Mouse (Mus musculus) kidney, postnatal 0 days (tissue): ENCODE measurements around the gene Hist1h2bf. TPM values are rescaled to one million over a fixed set of nuclear protein-coding genes. Genes with fewer than 3 reads are reported as not detected.

ENCODE experiments used
- ATAC-seq: fragments of 200-750 bp; cut with Nextera tagmentation; replicated peaks from 2 replicates; pipeline ENCODE4 v1.8.0; 2017; ENCODE audit warnings: low read depth, moderate number of reproducible peaks, moderate TSS enrichment, moderate library complexity; ENCODE audit not compliant: low FRiP score
- DNase-seq: peaks from one replicate; pipeline ENCODE4 v3.0.0-alpha.2; 2016; ENCODE audit warnings: low spot score
- H3K27ac ChIP-seq: fragments of 300-500 bp; sonication (generic); 2 replicates; pipeline ENCODE4 v1.5.1; 2014; ENCODE audit warnings: mild to moderate bottlenecking
- H3K27me3 ChIP-seq: fragments of 300-500 bp; sonication (generic); 2 replicates; pipeline ENCODE4 v1.6.1; 2014; ENCODE audit warnings: low read length, mixed read lengths; ENCODE audit not compliant: insufficient read depth
- H3K36me3 ChIP-seq: fragments of 300-500 bp; sonication (generic); 2 replicates; pipeline ENCODE4 v1.6.1; 2014; ENCODE audit warnings: low read length, mixed read lengths; ENCODE audit not compliant: insufficient read depth
- H3K4me1 ChIP-seq: fragments of 300-500 bp; sonication (generic); replicated peaks from 2 replicates; pipeline ENCODE4 v1.6.1; 2014; ENCODE audit warnings: antibody characterized with exemption, low read length, mixed read lengths; ENCODE audit not compliant: insufficient read depth
- H3K4me2 ChIP-seq: fragments of 300-500 bp; sonication (generic); 2 replicates; pipeline ENCODE4 v1.6.1; 2014; ENCODE audit warnings: mild to moderate bottlenecking, low read length, moderate library complexity, mixed read lengths
- H3K4me3 ChIP-seq: fragments of 300-500 bp; sonication (generic); replicated peaks from 2 replicates; pipeline ENCODE4 v1.5.1; 2014; ENCODE audit warnings: low read depth, low read length
- H3K9ac ChIP-seq: fragments of 300-500 bp; sonication (generic); 2 replicates; pipeline ENCODE4 v1.6.1; 2014; ENCODE audit warnings: low read depth, low read length
- H3K9me3 ChIP-seq: fragments of 300-500 bp; sonication (generic); replicated peaks from 2 replicates; pipeline ENCODE4 v1.6.1; 2016; ENCODE audit warnings: low read length, inconsistent platforms, mixed read lengths
- CTCF ChIP-seq: IDR thresholded peaks from 2 replicates; pipeline ENCODE4 v1.5.1; 2016; ENCODE audit warnings: antibody characterized with exemption, low read depth, mild to moderate bottlenecking, moderate library complexity
- WGBS: fragments of 180-500 bp; shearing (Covaris S2); extraction: QIAGEN DNeasy Blood & Tissue Kit; methylation state at CpG from one replicate; pipeline ENCODE4 v1.1.7; 2014; 5-methylcytosine and 5-hydroxymethylcytosine counted together
- polyA plus RNA-seq: library from polyadenylated mRNA; unstranded; fragments of >200 nt; fragmentation: Nextera tagmentation; extraction: Ambion mirVana; gene quantifications from 2 replicates; pipeline ENCODE4 v1.2.1, GENCODE M21; 2015

The Hist1h2bf gene
- polyA plus RNA-seq, 1 experiment from 2014 or later, result 3.4 TPM

DNA sequence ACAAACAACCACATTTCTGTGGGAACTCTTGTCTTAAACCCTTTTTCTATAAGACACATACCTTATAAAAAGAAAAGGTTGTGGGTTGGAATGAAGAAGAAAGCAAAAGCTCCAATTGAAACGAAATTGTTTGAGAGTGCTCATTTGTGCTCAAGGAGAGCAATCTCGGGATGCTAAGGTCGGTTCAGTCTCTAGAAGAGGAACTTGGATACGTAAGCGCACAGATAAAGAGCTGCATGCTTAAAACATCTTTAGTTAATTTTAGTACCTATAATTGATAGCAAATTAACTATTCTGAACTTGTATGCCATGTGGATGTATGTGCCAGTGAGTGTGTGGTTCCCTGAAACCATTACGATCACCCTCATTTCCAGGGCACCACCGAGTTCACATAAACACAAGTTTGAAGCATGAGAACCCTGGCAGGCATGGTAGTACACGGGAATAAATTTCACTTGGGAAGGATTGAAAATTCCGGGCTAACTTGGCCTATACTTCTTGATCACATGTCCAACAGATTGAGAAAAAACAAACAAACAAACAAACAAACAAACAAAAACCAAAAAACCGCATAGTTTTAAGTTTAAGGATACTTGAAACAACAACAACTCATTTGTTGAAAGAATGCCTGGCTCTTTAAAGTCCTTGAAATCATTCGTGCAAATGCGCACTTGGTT is 46.2 kb upstream of the Hist1h2bf start:
- WGBS, result 47% methylated on average over 12 of the region's 12 CpGs
- Histone ChIP-seq H3K27me3 (no peaks in the 10 kb centered on the region), H3K36me3 (no peaks in the 10 kb centered on the region), H3K9ac (peak overlapping the region; percentile 89; the same call in 1 of the 2 replicates), H3K4me1 (peaks cover 3% of the 10 kb centered on the region; the same call in 1 of the 2 replicates), H3K9me3 (no peaks in the 10 kb centered on the region), H3K4me3 (peak overlapping the region; percentile 56), H3K4me2 (peak overlapping the region; percentile 85), H3K27ac (peak overlapping the region; percentile 96)
- TF ChIP-seq CTCF, result no peak
- ATAC-seq, result no peak
- DNase-seq, result no peak

DNA sequence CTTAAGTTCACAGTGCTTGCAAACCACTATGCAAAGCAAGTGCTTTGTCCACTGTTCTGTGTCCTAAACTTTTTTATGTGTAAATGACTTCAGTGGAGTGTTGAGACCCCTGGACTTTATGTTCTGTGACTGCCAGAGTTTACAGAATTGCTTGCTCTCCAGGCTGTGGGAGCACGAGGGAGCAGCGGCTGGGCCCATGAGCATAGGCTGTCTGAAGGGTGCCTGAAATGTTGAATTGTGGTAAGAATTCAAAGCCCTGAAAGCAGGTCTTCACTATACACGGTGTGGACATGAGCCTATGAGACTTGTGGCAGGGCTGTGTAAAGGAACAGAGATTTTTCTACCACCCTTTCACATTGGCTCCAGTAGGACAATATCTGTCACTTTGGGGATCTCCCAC is 37.6 kb upstream of the Hist1h2bf start:
- H3K27ac ChIP-seq, result no peak overlapping the region
- H3K36me3 ChIP-seq, result no peaks in the 10 kb centered on the region
- no peak overlapping the region for H3K9ac ChIP-seq
- no peak for ATAC-seq
- 44% methylated on average over 3 of the region's 3 CpGs for WGBS
- no peaks in the 10 kb centered on the region for H3K27me3 ChIP-seq
- no peaks in the 10 kb centered on the region for H3K4me1 ChIP-seq
- H3K9me3 ChIP-seq, result no peaks in the 10 kb centered on the region
- TF ChIP-seq CTCF, result no peak
- no peak overlapping the region for H3K4me2 ChIP-seq
- no peak overlapping the region for H3K4me3 ChIP-seq
- peak; percentile 12 for DNase-seq

DNA sequence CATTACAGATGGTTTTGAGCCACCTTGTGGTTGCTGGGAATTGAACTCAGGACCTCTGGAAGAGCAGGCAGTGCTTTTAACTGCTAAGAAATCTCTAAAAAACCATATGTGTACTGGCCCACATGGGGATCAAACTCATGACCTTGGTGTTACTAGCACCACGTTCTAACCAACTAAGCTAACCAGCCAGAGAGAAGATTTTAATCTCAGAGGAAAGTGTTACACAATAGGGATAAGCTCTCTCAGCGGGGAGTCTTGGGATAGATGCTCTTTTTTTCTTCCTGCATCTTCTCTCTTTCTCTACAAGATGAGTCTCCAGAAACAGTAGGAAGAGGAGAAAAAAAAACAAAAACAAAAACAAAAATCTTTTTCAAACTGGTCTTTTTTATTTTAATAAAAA is 36.4 kb upstream of the Hist1h2bf start:
- H3K4me3 ChIP-seq, result no peak overlapping the region
- H3K36me3 ChIP-seq, result no peaks in the 10 kb centered on the region
- no peaks in the 10 kb centered on the region for H3K9me3 ChIP-seq
- DNase-seq (no peak), ATAC-seq (no peak)
- no peaks in the 10 kb centered on the region for H3K27me3 ChIP-seq
- TF ChIP-seq CTCF, result no peak
- H3K9ac ChIP-seq, result no peak overlapping the region
- H3K4me2 ChIP-seq, result no peak overlapping the region
- H3K27ac ChIP-seq, result no peak overlapping the region
- 70% methylated on average over 2 of the region's 2 CpGs for WGBS
- H3K4me1 ChIP-seq, result no peaks in the 10 kb centered on the region

DNA sequence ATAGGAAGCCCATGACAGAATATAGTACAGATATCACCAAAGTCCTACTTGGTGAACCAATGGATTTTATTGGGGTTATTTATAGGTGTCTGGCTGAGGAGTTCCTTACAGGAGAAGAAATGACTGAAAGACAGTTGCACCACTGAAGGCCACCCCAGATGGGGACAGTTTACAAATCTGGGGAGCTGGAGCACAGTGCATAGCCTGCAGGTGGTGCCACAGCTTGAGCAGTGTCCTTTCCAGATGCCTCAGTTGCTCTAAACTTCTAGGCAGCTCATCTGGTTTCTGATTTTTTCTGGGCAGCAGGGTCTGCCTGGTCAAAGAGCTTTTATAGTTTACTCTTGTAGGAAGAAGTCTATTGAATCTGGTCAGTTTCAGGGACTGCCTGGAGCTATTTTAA is 35.8 kb upstream of the Hist1h2bf start:
- no peak for TF ChIP-seq CTCF
- ATAC-seq, result no peak

DNA sequence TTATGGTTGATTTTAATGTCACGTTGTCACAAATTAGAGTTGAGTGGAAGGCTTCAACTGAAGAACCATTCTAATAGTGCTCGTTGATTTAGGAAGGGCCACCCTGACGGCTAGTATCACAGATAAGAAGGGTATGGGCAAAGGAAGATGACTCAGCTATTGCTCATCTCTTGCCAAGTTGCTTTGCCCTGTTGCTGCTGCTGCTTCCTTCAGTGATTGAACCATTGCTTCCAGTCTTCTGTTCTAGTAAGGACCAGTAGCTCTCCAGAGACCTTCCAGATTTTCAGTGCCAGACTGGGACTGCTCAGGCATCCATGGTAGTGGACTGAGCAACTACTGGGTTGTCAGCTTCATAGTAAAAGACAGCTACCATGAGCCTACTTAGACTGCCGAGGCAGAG is 35.2 kb upstream of the Hist1h2bf start:
- H3K36me3 ChIP-seq, result no peaks in the 10 kb centered on the region
- no peaks in the 10 kb centered on the region for H3K9me3 ChIP-seq
- no peak overlapping the region for H3K9ac ChIP-seq
- no peak overlapping the region for H3K27ac ChIP-seq
- no peaks in the 10 kb centered on the region for H3K4me1 ChIP-seq
- H3K4me2 ChIP-seq, result no peak overlapping the region
- 70% methylated on average over 4 of the region's 4 CpGs for WGBS
- DNase-seq (no peak), ATAC-seq (no peak)
- no peaks in the 10 kb centered on the region for H3K27me3 ChIP-seq
- TF ChIP-seq CTCF, result no peak
- no peak overlapping the region for H3K4me3 ChIP-seq

More for the DNA sequence above, 35.8 kb upstream of the Hist1h2bf start:
- Histone ChIP-seq H3K9me3 (no peaks in the 10 kb centered on the region), H3K4me1 (no peaks in the 10 kb centered on the region), H3K36me3 (no peaks in the 10 kb centered on the region), H3K27ac (no peak overlapping the region), H3K9ac (no peak overlapping the region), H3K27me3 (no peaks in the 10 kb centered on the region), H3K4me2 (no peak overlapping the region), H3K4me3 (no peak overlapping the region)
- DNase-seq, result no peak

DNA sequence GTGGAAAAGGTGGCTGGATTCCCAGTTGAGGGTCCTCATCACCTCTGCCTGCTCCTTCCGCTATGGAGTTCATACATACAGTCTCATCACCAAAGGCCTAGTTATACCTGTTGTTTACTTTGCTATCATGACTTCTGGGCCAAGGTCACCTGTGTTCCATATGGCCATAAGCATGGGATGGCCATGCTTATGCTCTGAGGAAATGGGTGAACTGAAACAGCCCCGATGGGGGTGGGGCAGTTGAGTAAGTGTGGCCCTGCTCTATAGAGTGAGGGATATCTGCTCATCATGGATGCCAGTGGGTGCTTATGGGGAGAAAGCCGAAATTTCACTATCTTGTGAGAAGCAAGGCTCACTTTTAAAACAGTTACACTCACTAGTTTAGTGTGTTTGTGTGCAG is 31.1 kb upstream of the Hist1h2bf start:
- DNase-seq (no peak), ATAC-seq (no peak)
- Histone ChIP-seq H3K9me3 (no peaks in the 10 kb centered on the region), H3K27me3 (no peaks in the 10 kb centered on the region), H3K4me2 (no peak overlapping the region), H3K4me3 (no peak overlapping the region), H3K4me1 (no peaks in the 10 kb centered on the region), H3K36me3 (no peaks in the 10 kb centered on the region), H3K9ac (no peak overlapping the region), H3K27ac (no peak overlapping the region)
- 91% methylated on average over 3 of the region's 3 CpGs for WGBS
- TF ChIP-seq CTCF, result no peak

DNA sequence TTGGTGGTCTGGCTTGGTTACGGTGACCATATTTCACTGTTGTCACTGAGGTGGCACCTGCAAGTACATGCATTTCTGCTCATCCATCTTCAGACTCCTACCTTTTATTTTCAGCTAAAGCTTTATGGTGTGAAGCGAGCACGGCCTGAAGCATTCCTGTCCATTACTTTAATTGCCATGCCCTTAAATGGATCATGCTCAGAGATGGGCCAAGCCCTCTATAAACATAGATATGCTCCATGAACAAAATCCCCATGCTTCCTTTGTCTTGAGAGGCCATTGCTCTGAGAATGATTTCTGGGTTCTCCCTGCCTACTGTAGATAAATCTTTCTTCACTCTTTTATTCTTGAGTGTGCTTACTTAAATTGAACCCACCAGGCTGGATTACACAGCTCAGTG is 30.5 kb upstream of the Hist1h2bf start:
- Histone ChIP-seq H3K4me3 (no peak overlapping the region), H3K36me3 (no peaks in the 10 kb centered on the region), H3K9ac (no peak overlapping the region), H3K4me1 (no peaks in the 10 kb centered on the region), H3K27me3 (no peaks in the 10 kb centered on the region), H3K4me2 (no peak overlapping the region), H3K27ac (no peak overlapping the region), H3K9me3 (no peaks in the 10 kb centered on the region)
- ATAC-seq, result no peak
- WGBS, result 33% methylated on average over 3 of the region's 3 CpGs
- peak; percentile 51 for DNase-seq
- TF ChIP-seq CTCF, result no peak
